Mouse (Mus musculus) cerebellum, adult 9-10 months (tissue): ENCODE measurements around the gene Fuom.
A peak's percentile ranks its signal among the peaks of the same experiment; 100 is the strongest.
"Not testable (repeated sequence)": the region's sequence is repeated elsewhere in the genome, so short reads cannot be mapped to it uniquely, and the experiment has no call there.

Source experiments
- DNase-seq: peaks from one replicate; pipeline ENCODE4 v3.0.0; 2022

Gene Fuom

GRCm38 (mm10) chr7:140101993-140102860 is at the start of gene Fuom:
Gene Fuom, minus strand, starts transcription at chr7:140102441.
- DNase-seq: peak; percentile 88

- no peak for DNase-seq
Observed at GRCm38 (mm10) chr7:140144550-140144949, 42.3 kb upstream of the Fuom start.

- DNase-seq: peak; percentile 80
Observed at GRCm38 (mm10) chr7:140141350-140141749, 39.1 kb upstream of the Fuom start.

GRCm38 (mm10) chr7:140138021-140138310 is 35.7 kb upstream of the Fuom start:
- DNase-seq: no peak

GRCm38 (mm10) chr7:140137135-140138020 is 35.1 kb upstream of the Fuom start, which contains the start of gene Mtg1:
Gene Mtg1, plus strand, starts transcription at chr7:140137564.
- DNase-seq: peak; percentile 97

GRCm38 (mm10) chr7:140135106-140135770 is 33.0 kb upstream of the Fuom start:
- DNase-seq: no peak

- not testable (repeated sequence) for DNase-seq
Observed at GRCm38 (mm10) chr7:140134033-140134432, 31.8 kb upstream of the Fuom start.

- DNase-seq: not testable (repeated sequence)
Observed at GRCm38 (mm10) chr7:140132184-140132583, 29.9 kb upstream of the Fuom start.

GRCm38 (mm10) chr7:140127911-140128310 is 25.7 kb upstream of the Fuom start:
- DNase-seq: no peak

GRCm38 (mm10) chr7:140126934-140127333 is 24.7 kb upstream of the Fuom start:
- no peak for DNase-seq

- DNase-seq: no peak
Observed at GRCm38 (mm10) chr7:140126022-140126350, 23.7 kb upstream of the Fuom start.

- peak; percentile 94 for DNase-seq
Observed at GRCm38 (mm10) chr7:140125278-140126021, 23.2 kb upstream of the Fuom start.

- no peak for DNase-seq
Observed at GRCm38 (mm10) chr7:140124382-140124781, 22.1 kb upstream of the Fuom start.

- DNase-seq: no peak
Observed at GRCm38 (mm10) chr7:140122765-140123164, 20.5 kb upstream of the Fuom start.

- DNase-seq: no peak
Observed at GRCm38 (mm10) chr7:140121338-140121910, 19.2 kb upstream of the Fuom start.

GRCm38 (mm10) chr7:140120484-140120883 is 18.2 kb upstream of the Fuom start:
- DNase-seq: no peak

GRCm38 (mm10) chr7:140116329-140117054 is 14.3 kb upstream of the Fuom start, which contains the start of gene Echs1:
Gene Echs1, minus strand, starts transcription at chr7:140116476.
- peak; percentile 85 for DNase-seq

GRCm38 (mm10) chr7:140115583-140116328 is 13.5 kb upstream of the Fuom start, which contains the start of gene Paox:
Gene Paox, plus strand, starts transcription at chr7:140115799.
- DNase-seq: no peak

GRCm38 (mm10) chr7:140111943-140112342 is 9.7 kb upstream of the Fuom start:
- no peak for DNase-seq

- DNase-seq: no peak
Observed at GRCm38 (mm10) chr7:140104009-140104408, 1.8 kb upstream of the Fuom start.

GRCm38 (mm10) chr7:140101498-140101897 is 743 bp downstream of the Fuom start:
- peak; percentile 59 for DNase-seq
